ENCODE assay signal across 18 mouse cellular contexts in genomic region chr1:35851681-35852409, GRCm38 (mm10).
"Had no signal": no experiment of that assay in that cellular context is flagged by ENCODE, and none has a peak within 500 bp of the region (broad histone marks: within the 10 kb centered on the region; RNA-seq: fewer than 3 reads in every experiment).

No protein-coding gene starts in this region.

- H3K9me3 ChIP-seq: liver, embryonic 13.5 days; neural tube, embryonic 12.5 days; stomach, embryonic 15.5 days had no signal

- H3K27ac ChIP-seq: kidney, postnatal 0 days; layer of hippocampus, adult 2 months; liver, embryonic 13.5 days; neural tube, embryonic 12.5 days; stomach, embryonic 15.5 days had no signal

- DNase-seq: kidney, adult 2 months; kidney, postnatal 25 days; layer of hippocampus, adult 9-11 months; liver, embryonic 13.5 days; lung, adult 2 months; lung, postnatal 14 days; lung, postnatal 4 days; midbrain, embryonic 14.5 days; retina, postnatal 1 day; right cerebral cortex, postnatal 25 days; spleen, adult 18-20 months; thymus, adult 2 months; thymus, postnatal 14 days; thymus, postnatal 4 days had no signal

- H3K4me1 ChIP-seq: liver, embryonic 13.5 days; neural tube, embryonic 12.5 days; stomach, embryonic 15.5 days had no signal

- H3K4me3 ChIP-seq: layer of hippocampus, adult 2 months; liver, embryonic 13.5 days; neural tube, embryonic 12.5 days; stomach, embryonic 15.5 days had no signal

- H3K36me3 ChIP-seq: liver, embryonic 13.5 days; neural tube, embryonic 12.5 days; stomach, embryonic 15.5 days had no signal

- H3K27me3 ChIP-seq: liver, embryonic 13.5 days; neural tube, embryonic 12.5 days; stomach, embryonic 15.5 days had no signal
